Mouse (Mus musculus): ENCODE data around the gene Slc25a13. TPM values are rescaled to one million over a fixed set of nuclear protein-coding genes. Genes with fewer than 3 reads are reported as not detected.

Slc25a13 gene
- polyA plus RNA-seq, 2 experiments from 2014 or later: 4.5 to 10.8 TPM

DNA sequence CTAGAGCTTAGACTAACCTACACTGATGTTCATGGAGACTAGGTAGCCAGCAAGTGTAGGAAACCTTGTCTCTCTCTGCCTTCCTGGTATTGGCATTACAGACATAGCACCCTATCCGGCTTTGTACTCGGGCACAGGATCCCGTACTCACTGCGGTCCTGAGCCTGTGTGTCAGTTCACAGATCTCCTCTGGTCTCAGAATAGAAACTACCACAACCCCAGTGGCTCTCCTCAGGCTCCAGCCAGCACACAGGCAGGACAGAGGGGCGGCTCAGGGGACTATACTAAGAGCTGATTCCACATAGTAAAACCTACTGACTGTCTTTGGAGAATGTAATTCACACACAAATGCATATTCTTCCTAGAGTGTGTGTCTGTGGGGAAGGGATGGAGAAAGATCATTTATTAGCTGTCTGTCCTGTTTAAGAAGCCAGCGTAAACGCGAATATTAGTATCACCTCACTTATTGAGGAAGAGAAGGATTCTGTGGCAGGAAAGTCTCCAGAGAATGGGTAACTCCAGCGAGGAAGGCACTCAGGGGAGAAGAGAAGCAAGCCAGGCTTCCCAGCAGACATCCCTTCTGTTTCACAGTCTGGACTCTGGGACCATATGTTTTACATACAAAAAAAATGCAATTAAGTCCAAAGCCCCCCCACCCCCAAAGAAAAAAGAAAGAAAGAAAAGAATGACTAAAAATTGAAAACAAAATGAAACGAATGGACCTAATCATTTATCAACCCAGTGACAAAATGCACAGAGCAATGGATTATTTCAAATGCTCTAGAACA is 49.4 kb downstream of the Slc25a13 start:
- ATAC-seq: no peak

DNA sequence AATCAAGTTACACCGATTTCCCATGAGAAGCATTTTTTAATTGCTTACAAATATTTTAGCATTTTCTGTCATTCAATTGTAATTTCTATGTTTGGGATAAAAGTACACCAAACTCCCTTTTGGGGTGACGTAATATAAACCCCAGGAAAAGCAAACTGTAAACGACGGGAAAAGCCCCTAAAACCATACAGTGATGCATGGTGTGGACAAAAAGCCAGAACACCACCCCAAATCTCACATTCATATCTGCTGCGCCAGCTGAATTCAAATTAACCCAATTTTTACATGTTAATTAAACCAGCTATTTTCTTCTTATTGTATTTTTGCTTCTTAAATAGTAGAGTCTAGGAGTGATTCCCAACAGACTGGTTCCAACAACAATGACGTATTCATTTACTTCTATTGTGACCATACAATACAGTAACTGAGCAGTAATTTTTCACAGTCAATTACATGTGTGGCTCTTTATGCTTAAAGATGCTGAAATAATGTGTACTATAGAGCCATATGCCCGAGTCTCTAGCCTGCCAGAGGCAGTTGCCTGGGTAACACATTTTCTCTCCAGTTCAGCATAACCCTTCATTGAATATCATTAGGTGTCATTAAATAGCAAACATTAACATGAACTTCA is 53.9 kb downstream of the Slc25a13 start:
- ATAC-seq: no peak

DNA sequence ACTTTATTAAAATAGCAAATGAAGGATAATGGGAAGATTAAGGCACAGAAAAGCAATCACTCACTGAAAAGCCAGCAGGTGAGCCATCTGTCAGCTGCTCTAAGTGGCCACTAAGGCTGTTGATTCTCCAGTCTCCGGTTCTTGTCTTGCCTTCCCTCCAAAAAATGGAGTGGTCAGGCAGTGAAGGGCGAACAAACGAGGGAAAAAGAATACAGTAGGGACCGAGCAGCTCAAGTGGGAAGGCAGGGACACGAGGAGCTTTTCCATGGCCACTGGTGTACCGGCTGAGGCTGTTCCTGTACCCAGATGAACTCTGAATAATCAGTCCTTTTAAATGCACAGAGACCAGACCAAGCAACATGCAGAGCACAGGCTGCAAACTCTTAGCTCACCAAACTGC is 54.8 kb downstream of the Slc25a13 start:
- no peak for ATAC-seq

DNA sequence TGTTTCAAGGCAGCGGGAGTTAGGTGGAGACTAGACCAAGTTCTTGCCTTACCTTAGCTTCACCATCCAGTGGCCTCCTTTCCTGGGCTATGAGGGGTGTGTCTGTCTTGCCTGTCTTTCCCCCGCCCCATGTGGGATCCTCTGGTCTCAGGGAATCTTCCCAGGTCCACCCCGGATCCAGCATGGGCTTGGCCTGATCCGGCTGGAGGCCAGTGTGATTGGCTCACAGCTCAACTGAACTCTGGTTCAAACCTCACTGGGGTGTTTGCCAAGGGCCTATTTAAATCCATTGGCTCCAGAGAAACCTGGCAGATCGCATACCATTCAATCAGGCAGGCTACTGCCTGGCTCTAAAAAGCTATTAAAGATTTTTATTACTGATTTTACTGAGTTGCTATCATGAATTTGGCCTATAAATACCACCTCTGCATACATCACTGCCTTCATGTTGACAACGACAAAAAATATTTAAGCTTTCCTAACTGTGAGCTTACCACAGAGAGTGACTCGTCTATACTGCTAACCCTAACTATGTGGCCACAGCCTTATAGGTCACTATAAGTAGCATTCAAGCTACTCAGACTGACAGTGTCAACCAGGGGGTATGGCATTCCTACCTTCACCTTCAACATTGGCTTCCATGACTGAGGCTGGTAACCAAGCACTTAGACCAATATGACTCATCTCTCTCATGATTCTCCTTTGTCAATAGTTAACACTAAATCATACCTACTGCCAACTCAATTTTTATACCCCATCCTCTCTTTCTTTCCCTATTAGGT is 56.1 kb downstream of the Slc25a13 start:
- ATAC-seq: no peak

DNA sequence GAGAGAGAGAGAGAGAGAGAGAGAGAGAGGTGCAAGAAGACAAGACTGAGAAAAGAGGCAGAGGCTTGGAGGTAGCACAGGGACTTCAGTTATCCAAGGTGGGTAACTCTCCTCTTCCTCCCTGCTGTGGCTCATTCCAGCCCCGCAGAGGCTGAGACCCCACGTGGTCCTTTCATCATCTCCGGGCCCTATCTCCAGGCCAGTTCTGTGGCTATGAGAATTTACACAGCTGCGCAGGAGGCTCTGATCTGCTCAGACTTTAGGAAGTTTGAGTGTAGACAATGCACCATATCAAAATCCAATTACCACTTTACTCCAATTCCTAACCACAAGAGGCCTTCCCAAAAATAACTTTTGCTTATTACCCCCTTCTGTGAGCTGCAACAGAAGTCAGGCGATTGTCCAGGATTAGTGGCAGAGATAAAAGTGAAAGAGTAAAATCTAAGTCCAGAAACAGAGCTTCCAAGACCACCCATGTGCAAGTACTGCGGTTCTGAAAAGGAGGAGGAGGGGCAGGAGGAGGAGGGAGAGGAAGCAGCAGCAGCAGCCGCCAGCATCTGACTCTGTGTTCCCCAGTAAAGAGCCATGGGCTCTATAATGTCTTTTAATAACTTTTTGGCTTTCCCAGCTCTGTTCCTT is 57.6 kb downstream of the Slc25a13 start:
- ATAC-seq: no peak

DNA sequence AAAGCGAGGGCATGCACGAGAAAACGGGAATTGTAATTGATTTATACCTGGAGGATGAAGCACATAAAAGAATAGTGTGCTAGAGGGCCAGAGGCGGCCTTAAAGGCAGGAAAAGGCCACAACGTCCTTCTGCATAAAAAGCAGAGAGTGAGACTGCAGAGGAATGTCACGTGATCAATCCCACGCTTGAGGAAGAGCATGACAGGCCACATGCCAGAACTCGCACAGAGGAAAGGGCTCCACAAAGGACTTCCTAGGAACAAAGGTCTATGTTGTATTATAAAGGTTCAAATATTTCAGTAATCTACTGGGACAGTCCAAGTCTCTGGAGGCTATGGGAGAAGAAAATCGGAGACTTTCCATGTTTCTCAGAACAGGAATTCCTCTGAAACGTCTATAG is 63.5 kb downstream of the Slc25a13 start:
- no peak for ATAC-seq

DNA sequence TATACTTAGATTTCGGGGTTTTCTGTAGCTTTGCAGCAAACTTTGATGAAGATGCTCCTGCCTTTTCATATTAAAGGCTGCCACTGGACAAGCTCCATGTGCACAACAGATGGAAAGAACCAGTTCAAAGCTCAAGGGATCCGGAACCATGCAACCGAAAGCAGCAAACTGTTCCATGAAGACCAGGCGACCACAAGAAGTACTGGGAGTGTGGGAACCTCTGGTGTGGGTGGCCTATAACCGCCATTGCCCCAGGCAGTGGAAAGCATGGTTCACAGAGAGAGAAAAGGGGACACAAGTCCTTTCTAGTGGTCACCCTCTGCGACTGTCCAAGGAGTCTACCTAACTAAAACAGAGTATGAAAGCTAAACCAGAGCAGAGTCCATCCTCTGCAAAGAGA is 66.2 kb downstream of the Slc25a13 start:
- no peak for ATAC-seq

DNA sequence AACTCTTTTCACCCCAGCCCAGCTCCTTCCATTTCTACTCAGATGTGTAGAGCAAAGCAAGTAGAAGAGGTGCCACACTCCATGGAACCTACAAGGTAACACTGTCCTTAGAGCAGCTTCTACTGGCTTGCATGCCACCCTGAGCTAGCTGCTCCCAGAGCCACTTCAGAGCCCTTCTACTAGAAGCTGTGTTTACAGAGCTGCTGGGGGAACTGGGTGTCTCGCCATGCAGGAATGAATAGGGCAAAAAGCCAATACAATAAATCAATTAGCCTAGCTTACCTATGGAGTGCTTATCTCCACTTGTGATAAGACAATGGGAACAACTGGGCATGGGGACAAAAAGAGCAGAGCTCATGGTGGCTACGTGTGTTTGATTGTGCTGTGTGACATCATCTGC is 67.2 kb downstream of the Slc25a13 start:
- no peak for ATAC-seq

DNA sequence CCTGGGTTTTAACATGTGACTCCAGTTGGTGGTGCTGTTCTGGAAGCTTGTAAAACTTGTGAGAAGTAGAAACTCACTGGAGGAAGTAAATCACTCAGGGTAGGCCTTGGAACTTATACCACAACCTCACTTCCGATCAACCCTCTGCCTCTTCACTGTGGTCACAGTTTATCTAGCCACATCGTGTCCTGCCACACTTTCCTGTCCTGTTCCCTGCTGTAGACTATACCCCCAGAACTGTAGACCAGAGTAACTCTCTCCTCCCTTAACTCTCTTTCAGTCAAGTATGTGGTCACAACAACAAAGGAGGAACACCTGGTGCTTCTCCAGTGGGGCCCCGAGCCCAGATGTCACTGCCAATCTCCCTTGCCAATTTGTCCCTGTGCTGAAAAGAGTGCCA is 67.6 kb downstream of the Slc25a13 start:
- ATAC-seq: no peak

DNA sequence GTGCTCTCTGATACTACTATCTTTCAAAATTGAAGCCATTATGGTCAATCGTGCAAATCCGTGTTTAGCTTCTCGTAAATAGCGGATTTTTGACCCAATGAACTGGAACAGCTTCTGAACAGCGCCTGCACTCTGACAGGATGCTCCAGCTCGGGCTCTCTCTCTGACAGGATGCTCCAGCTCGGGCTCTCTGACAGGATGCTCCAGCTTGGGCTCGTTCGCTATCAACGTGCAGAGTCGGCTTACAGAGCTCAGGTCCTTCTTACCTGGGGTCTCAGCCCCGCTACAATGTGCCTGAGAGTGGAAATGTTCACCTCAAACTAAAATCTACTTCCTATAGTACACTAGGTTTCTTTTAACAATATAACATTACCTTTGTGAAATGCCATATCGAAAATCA is 71.6 kb downstream of the Slc25a13 start:
- no peak for ATAC-seq

DNA sequence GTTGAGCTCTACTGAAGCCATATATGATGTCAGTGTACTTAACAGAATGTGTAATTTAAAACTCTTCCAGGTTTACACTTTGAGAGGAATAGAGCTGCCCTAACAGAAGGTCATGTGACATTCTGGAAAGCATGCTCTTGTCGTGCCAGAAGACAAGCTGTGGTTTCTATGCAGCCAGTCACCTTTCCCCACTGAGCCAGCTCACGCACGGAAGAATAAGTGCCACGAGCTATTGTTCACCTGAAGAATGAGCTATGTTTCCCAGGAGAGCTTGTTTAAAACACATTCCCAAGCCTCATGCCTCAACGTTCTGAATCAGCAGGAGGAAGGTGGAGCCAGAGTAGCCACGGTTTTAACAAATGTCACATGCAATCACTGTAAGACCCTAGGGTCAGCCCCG is 73.4 kb downstream of the Slc25a13 start:
- no peak for ATAC-seq

DNA sequence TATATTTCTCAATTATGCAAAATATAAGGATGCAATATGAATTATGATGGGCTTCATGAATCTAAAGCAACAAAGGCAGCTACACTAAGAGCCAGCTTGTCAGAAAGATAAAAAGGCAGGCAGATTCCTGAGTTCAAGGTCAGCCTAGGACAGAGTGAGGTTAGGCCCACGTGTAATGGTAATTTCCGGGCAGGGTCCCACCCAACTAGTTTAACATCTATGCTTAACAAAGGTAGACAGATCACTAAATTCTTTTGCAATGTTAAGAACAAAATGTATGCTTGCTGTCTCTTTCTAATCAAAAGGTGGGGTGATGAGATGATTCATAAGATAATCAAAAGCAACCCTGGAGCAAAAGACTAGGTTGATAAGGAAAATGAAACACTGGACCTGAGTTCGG is 76.6 kb downstream of the Slc25a13 start:
- no peak for ATAC-seq

DNA sequence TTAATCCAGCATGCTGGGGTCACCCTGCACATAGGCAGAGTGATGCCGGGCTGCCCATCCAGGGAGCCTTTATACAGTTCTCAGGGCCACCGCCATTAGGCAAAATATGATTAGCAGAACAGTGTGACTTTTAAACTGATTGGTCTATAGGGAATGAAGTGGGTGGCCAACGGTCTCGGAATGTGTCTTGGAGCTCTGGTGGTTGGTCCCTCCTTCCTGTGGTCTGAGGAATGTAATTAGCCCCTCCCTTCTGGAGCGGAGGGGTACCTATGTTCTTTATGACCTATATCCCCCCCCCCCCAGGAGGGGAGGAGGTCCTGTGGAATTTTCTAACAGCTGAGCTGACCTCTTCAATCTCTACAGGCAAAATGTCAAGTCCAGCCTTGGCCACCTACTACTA is 77.9 kb downstream of the Slc25a13 start:
- ATAC-seq: no peak

DNA sequence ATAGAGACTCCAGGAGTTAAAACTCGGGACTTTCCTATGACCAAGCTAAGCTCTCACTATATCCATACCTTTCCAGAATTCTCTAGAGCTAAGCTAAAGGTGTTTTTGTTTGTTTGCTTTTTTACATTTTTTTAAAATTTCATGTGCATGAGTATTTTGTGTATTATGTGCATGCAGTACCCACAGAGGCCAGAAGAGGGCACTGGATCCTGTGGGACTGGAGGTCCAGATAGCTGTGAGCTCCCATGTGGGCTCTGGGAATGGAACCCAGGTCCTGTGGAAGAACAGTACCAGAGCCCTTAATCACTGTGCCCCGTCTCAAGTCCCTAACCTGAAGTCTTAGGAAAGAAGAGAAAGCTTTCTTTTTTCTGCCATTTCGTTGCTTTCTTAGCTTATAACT is 80.2 kb downstream of the Slc25a13 start:
- ATAC-seq: no peak

DNA sequence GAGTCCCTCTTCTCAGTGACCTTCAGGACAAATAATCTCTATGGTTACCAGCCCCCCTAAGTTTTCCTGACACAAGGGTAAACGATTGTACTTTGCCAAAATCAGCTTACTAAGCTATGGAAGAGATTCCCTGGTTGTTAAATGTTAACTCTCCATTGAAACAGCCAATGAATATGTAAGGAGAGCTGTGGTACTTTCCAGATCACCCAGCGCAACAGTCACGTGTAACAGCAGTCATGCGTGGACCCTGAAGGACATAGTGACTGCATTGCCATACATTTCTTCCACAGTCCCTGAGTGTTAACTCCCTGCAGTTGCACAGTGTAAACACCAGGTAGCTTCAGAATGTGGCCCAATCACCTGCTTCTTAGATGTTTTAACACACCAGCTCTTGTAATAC is 82.0 kb downstream of the Slc25a13 start:
- ATAC-seq: no peak

DNA sequence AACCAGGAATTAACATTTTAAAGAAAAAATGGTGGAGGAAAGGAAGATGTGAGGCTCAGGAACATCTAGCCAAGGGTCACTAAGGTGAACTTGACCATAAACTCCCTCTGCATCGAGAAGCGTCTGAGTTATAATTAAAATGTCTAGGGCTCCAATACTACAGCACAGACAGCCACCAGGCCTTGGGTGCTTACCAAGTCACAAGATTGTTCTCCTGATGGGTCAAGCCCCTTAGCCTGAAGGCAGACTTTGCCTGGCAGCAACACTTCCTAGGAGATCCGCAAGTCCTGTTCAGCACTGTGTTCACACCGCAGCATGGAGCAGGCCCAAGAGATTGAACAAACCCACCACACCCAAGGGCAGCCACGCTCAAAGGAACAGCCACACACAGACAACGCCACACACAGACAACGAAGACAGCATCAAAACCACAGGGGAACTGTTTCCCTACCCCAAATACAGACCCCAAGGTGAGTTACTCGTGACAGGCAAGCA is 83.4 kb downstream of the Slc25a13 start:
- ATAC-seq: no peak

DNA sequence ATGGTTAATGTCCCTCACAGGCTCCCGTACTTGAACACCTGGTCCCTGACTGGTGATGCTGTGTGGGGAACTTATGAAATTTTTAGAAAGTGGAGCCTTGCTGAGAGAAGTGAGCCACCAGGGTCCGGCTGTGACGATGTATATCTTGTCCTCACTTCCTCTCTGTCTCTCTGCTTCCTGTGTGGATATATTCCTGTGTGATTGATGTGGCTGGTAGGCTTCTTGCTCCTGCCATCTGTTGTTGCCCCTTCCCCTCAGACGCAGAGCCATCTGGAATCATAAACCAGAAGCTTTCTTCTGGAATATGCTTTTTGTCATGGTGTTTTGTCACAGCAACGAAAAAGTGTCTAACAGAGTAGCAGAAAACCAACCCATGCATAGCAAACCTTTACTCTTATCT is 84.9 kb downstream of the Slc25a13 start:
- no peak for ATAC-seq

DNA sequence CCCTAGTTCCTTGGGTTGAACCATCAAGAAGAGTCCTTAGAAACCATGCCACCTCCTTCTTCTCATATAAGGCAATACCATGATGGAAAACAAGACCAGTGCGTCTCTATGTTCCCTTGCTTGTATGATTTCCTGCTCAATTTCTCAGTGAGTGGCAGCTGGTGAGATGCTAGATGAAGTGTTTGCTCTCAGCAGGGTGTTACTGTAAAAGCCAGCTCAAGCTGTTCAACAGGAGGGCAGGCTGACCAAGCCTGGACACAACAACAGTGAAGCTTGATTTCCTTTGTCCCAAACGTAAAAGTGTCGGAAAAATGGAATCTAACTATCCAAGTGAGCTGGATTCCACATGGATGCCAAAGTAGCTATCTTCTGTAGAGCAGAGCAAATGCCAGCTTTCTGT is 91.4 kb downstream of the Slc25a13 start:
- no peak for ATAC-seq

DNA sequence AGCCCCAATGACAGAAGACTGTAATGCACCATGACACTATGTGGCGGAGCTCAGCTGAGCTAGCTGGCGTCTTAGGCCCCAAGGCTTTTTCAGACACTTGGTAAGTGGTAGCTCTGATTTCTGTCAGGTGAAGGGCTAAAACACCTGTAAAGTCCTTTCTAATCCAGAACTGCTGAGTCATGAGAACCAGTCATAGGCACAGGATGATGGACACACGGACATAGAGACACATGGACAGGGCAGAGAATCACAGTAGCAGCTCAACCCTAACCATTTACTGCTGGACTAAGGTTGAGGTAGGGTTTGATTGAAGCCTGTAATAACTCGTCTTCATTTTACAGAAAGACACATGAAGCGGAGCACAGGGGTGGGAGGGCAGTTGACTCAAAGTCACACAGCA is 95.1 kb downstream of the Slc25a13 start:
- ATAC-seq: no peak

DNA sequence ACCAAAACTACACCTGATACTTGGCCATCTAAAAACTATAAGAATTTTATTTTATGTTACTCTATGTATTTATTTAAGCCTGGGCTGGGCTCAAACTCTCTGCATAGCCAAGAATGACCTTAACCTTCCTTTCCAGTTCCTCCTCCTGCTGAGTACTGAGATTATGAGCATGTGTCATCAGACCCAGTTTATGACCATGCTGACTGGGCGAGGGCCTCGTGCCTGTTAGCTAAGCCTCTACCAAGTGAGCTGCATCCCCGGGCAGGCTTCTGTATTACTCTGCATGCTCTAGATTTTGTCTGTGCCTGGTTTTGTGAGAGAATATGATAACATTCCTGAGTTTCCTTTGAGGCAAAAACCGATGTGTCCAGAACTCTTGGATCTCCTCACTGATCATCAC is 96.1 kb downstream of the Slc25a13 start:
- ATAC-seq: no peak

DNA sequence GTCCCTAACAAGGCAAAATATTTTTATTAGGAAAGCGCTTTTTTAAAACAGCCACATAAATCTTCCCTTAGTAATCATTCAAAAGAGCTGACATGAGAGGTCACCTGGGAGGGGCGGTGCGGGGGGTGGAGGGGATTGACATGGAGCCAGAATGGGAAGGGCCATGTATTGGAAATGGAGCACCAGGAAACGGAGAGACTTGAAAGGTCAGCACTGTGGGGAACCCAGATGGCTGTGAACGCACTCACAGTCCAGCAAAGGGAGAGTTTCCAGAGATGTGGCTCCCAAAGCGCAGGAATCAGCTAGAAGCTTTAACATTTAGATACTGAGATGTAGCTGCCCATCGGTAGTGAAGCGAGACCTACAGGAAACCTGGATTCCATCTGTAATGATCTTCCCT is 101.2 kb downstream of the Slc25a13 start:
- ATAC-seq: no peak

DNA sequence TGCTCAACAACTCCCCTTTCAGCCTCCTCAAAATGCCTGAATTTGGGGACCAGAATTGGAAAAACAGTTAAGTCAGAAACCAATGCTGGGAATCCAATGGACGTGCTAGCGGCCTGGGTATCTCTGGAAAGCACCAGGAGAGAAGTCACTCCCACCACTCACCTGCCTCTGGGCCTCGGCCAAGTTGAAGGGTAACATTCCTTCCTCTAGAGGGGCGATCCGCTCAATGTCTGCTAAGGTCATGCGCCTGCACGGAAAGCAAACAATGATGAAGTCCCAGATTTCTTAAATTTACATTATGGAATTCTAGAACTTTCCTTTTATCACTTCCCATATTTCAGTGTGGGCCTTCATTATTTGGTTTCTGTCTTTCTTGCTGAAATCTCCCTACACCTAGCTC is 103.2 kb downstream of the Slc25a13 start:
- no peak for ATAC-seq

All from CD4-positive, CD25-positive, alpha-beta regulatory T cell, adult 4 months (primary cell).